Mouse (Mus musculus) neural tube, embryonic 11.5 days (tissue): ENCODE measurements around the gene Serp2. TPM values are rescaled to one million over a fixed set of nuclear protein-coding genes. Genes with fewer than 3 reads are reported as not detected.
A peak's percentile ranks its signal among the peaks of the same experiment; 100 is the strongest.
"Not testable (repeated sequence)": the region's sequence is repeated elsewhere in the genome, so short reads cannot be mapped to it uniquely, and the experiment has no call there.

Source experiments
- ATAC-seq: fragments of 200-750 bp; cut with Nextera tagmentation; 2 replicates; pipeline ENCODE4 v1.8.0; 2017; ENCODE audit warnings: moderate number of reproducible peaks, mild to moderate bottlenecking, moderate TSS enrichment, moderate library complexity; ENCODE audit not compliant: insufficient read depth, low FRiP score, low TSS enrichment
- DNase-seq: peaks from one replicate; pipeline ENCODE4 v3.0.0-alpha.2; 2015; ENCODE audit warnings: low spot score
- H3K27ac ChIP-seq: fragments of 300-500 bp; sonication (generic); 2 replicates; pipeline ENCODE4 v1.5.1; 2014; ENCODE audit warnings: low read depth, mild to moderate bottlenecking, low read length
- H3K27me3 ChIP-seq: fragments of 300-500 bp; sonication (generic); 2 replicates; pipeline ENCODE4 v1.6.1; 2014; ENCODE audit warnings: mild to moderate bottlenecking, low read length, mixed read lengths; ENCODE audit not compliant: control insufficient read depth, insufficient read depth
- H3K36me3 ChIP-seq: fragments of 300-500 bp; sonication (generic); 2 replicates; pipeline ENCODE4 v1.6.1; 2014; ENCODE audit warnings: mild to moderate bottlenecking, low read length, moderate library complexity, mixed read lengths; ENCODE audit not compliant: control insufficient read depth, insufficient read depth
- H3K4me1 ChIP-seq: fragments of 300-500 bp; sonication (generic); 2 replicates; pipeline ENCODE4 v1.6.1; 2014; ENCODE audit warnings: low read length, mixed read lengths; ENCODE audit not compliant: control insufficient read depth, insufficient read depth
- H3K4me2 ChIP-seq: fragments of 300-500 bp; sonication (generic); 2 replicates; pipeline ENCODE4 v1.6.1; 2014; ENCODE audit warnings: low read depth, mild to moderate bottlenecking, moderate library complexity
- H3K4me3 ChIP-seq: fragments of 300-500 bp; sonication (generic); 2 replicates; pipeline ENCODE4 v1.5.1; 2014; ENCODE audit warnings: low read depth, low read length
- H3K9ac ChIP-seq: fragments of 300-500 bp; sonication (generic); 2 replicates; pipeline ENCODE4 v1.6.1; 2014; ENCODE audit warnings: mild to moderate bottlenecking, low read length
- H3K9me3 ChIP-seq: fragments of 300-500 bp; sonication (generic); 2 replicates; pipeline ENCODE4 v1.6.1; 2016; ENCODE audit warnings: low read length; ENCODE audit not compliant: control insufficient read depth
- WGBS: fragments of 180-500 bp; shearing (Covaris S2); extraction: QIAGEN DNeasy Blood & Tissue Kit; methylation state at CpG from one replicate; pipeline ENCODE4 v1.1.7; 2014; 5-methylcytosine and 5-hydroxymethylcytosine counted together
- polyA plus RNA-seq: library from polyadenylated mRNA; unstranded; fragments of >200 nt; fragmentation: Nextera tagmentation; extraction: Ambion mirVana; gene quantifications from 2 replicates; pipeline ENCODE4 v1.2.1, GENCODE M21; 2014

Serp2 gene
- polyA plus RNA-seq, 1 experiment from 2014 or later = 47.1 TPM

DNA sequence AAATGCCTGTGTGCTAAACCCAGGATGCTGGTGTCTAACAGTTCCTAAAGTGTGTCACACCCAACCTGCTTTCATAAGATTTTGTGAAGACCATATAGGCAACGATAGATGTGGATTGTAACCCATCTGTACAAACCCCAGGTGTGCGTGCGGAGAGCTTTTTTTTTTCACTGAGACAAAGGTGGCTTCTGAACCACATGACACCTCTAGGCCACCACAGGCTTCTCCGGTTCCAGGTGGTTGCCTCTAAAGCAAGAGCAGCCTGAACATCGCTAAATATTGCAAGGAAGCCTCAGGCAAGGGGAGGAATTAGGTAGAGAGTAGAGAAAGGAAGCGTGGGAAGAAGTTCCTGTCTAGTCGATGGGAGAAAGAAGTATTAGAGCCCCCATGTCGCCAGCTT lies 10.0 kb upstream of the Serp2 start:
- Histone ChIP-seq H3K4me3 (no peak overlapping the region), H3K9me3 (no peaks in the 10 kb centered on the region), H3K4me2 (no peak overlapping the region), H3K36me3 (no peaks in the 10 kb centered on the region), H3K27me3 (no peaks in the 10 kb centered on the region), H3K4me1 (0 out of 2 replicates have a peak, but pooled peaks cover 3% of the 10 kb centered on the region), H3K9ac (no peak overlapping the region), H3K27ac (no peak overlapping the region)
- 79% methylated on average over 8 of the region's 8 CpGs for WGBS
- no peak for DNase-seq
- ATAC-seq = no peak

DNA sequence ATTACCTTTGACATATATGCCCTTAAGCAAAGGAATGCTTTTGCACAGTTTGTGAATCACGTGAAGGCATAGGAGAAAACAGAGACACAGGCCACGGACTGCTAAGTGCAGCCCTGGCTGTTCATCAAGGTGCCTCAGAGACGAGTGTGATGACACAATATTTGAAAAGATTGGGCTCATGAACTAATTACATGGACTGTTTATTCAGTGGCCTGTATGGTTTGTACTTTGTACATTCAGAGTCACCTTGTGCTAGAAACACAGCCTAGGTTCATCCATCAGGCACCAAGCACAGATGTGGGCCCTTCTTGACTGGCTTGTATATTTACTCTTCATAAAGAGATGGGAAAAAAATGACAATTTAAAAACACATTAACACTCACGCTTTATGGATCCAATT lies 9.5 kb upstream of the Serp2 start:
- no peak overlapping the region for H3K9ac ChIP-seq
- no peak overlapping the region for H3K4me3 ChIP-seq
- H3K4me2 ChIP-seq = no peak overlapping the region
- no peak for ATAC-seq
- H3K36me3 ChIP-seq = no peaks in the 10 kb centered on the region
- no peaks in the 10 kb centered on the region for H3K27me3 ChIP-seq
- H3K27ac ChIP-seq = no peak overlapping the region
- 0 out of 2 replicates have a peak, but pooled peaks cover 3% of the 10 kb centered on the region for H3K4me1 ChIP-seq
- WGBS = 88% methylated on average over 4 of the region's 4 CpGs
- no peaks in the 10 kb centered on the region for H3K9me3 ChIP-seq
- no peak for DNase-seq

DNA sequence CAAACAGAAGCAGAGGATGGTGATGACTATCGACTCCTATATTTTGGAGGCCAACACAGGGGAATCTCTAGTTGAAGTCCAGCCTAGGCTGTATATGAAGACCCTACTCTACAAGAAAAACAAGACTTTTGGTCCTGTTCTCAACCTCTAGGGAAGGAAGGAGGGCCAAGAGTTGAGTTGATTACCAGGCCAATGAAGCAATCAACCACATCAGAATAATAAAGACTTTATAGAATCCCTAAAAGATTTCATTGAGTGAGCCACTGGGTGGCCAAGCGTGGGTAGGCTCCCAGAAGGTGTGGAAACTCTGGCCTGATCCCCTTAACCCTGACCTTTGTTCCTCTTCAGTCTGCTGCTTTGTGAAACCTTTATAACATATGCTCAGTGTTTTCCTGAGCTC lies 2.5 kb upstream of the Serp2 start:
- H3K9ac ChIP-seq = no peak overlapping the region
- no peak for DNase-seq
- 82% methylated on average over 2 of the region's 2 CpGs for WGBS
- no peak overlapping the region for H3K4me3 ChIP-seq
- 0 out of 2 replicates have a peak, but pooled peaks cover 3% of the 10 kb centered on the region for H3K4me1 ChIP-seq
- H3K9me3 ChIP-seq = no peaks in the 10 kb centered on the region
- no peak overlapping the region for H3K27ac ChIP-seq
- H3K36me3 ChIP-seq = no peaks in the 10 kb centered on the region
- ATAC-seq = no peak
- H3K27me3 ChIP-seq = 0 out of 2 replicates have a peak, but pooled peaks cover 2% of the 10 kb centered on the region
- H3K4me2 ChIP-seq = no peak overlapping the region

DNA sequence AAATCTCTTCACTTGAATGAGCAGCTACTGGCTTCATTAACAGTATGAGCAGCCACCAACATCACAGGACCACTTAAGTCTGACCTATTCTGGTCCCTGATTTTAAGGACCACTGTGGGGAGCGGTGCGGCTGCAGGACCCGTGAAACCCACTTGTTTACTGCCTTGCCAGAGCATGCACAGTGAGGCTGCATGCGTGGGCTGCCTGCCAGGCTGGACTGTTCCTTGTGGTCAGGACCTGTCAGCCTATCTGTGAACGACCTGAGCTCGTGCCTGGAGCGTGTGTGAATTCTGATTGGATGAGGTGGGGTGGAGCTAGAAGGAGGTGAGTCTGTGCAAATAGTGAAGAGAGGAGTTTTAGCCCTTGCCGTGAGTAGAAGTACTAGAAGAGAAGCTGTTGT lies 1.5 kb upstream of the Serp2 start:
- not testable (repeated sequence) for H3K4me3 ChIP-seq, H3K27me3 ChIP-seq, H3K9me3 ChIP-seq, H3K4me2 ChIP-seq, H3K4me1 ChIP-seq, DNase-seq, ATAC-seq, H3K9ac ChIP-seq, H3K36me3 ChIP-seq, H3K27ac ChIP-seq
- 54% methylated on average over 8 of the region's 8 CpGs for WGBS

DNA sequence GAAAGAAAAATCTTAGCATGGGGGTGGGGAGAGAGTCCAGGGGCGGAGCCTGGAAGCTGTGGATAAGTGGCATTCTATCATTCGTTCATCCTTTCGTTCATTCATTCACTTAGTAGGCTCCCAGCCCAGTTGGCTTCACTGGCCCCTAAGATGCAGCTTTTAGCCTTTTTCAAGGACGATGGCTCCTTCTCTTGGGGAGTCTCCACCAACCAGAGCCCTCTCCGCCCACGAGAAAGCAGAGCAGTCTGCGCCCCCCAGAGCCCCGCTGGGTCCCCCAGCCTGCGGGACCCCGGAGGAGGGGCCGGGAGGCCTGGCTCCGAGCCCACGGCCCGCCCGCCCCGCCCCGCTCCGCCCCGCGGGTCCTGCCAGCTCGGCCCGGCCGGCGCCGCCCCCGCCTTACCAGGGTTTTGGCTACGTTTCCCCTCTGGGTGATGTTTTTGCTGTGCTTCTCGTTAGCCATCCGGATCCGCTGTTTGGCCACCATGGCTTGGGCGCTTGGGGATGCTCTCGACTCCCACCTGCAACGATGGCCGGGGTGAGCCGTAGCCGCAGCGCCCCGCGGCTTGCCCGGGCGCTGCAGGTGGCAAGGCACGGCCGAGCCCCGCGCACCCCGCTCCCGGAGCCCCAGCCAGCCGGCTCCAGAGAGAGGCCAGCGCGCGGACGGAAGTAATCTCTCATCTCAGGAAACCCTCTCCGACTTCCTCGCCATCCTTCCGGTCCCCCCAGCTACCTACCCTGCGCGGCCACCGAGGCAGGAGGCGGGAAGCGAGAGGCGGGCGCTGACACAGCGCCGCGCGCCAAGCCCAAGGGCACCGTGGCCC lies 448 bp downstream of the Serp2 start:
- Histone ChIP-seq H3K4me1 (0 out of 2 replicates have a peak, but pooled peaks cover 3% of the 10 kb centered on the region), H3K4me2 (peak overlapping the region; percentile 89), H3K4me3 (peak overlapping the region; percentile 59), H3K9me3 (no peaks in the 10 kb centered on the region), H3K36me3 (no peaks in the 10 kb centered on the region), H3K9ac (peak overlapping the region; percentile 71), H3K27ac (peak overlapping the region; percentile 65), H3K27me3 (0 out of 2 replicates have a peak, but pooled peaks cover 2% of the 10 kb centered on the region)
- DNase-seq (peak; percentile 67), ATAC-seq (peak; percentile 78)
- WGBS = 1% methylated on average over 66 of the region's 67 CpGs

GRCm38 (mm10) chr14:76555263-76556030 lies 1.2 kb downstream of the Serp2 start:
- Histone ChIP-seq H3K9ac (peak overlapping the region; percentile 71), H3K9me3 (no peaks in the 10 kb centered on the region), H3K4me2 (peak overlapping the region; percentile 89), H3K4me1 (0 out of 2 replicates have a peak, but pooled peaks cover 3% of the 10 kb centered on the region), H3K4me3 (peak overlapping the region; percentile 59), H3K27ac (no peak overlapping the region), H3K27me3 (0 out of 2 replicates have a peak, but pooled peaks cover 2% of the 10 kb centered on the region), H3K36me3 (no peaks in the 10 kb centered on the region)
- DNase-seq = no peak
- WGBS = 72% methylated on average over 18 of the region's 18 CpGs
- no peak for ATAC-seq

- no peaks in the 10 kb centered on the region for H3K27me3 ChIP-seq
- H3K9ac ChIP-seq = no peak overlapping the region
- no peak overlapping the region for H3K4me3 ChIP-seq
- no peaks in the 10 kb centered on the region for H3K36me3 ChIP-seq
- no peak overlapping the region for H3K27ac ChIP-seq
- H3K4me2 ChIP-seq = no peak overlapping the region
- no peaks in the 10 kb centered on the region for H3K4me1 ChIP-seq
- no peaks in the 10 kb centered on the region for H3K9me3 ChIP-seq
- 92% methylated on average over 6 of the region's 6 CpGs for WGBS
- DNase-seq (no peak), ATAC-seq (no peak)
Measured at GRCm38 (mm10) chr14:76544136-76544535, 12.6 kb downstream of the Serp2 start.

DNA sequence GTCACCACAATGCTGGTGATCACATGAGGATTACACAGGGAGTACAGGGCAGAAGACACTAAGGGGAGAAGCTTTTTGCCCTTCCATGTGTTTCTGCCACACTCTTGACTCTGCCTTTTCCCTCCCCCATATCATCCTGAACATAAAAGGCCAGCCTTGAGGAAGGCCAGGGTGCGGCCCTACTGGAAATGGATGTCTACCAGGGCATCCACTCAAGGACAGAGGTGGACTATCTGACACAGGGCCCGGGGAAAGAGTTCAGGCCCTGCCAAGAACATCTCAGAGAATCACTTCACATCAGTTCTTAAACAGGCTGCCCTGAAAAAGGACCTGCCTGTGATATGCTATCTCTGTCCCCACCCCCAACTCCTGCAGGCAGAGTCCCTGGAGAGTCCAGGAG lies 15.3 kb downstream of the Serp2 start:
- ATAC-seq (no peak), DNase-seq (no peak)
- Histone ChIP-seq H3K36me3 (no peaks in the 10 kb centered on the region), H3K27me3 (no peaks in the 10 kb centered on the region), H3K4me1 (no peaks in the 10 kb centered on the region), H3K9me3 (no peaks in the 10 kb centered on the region), H3K4me2 (no peak overlapping the region), H3K9ac (no peak overlapping the region), H3K27ac (no peak overlapping the region), H3K4me3 (no peak overlapping the region)
- WGBS = 71% methylated on average over 2 of the region's 2 CpGs
